Mouse (Mus musculus): Measurements from ENCODE around the gene Vezt. TPM values are rescaled to one million over a fixed set of nuclear protein-coding genes. Genes with fewer than 3 reads are reported as not detected.

The Vezt gene
- polyA plus RNA-seq, 1 experiment from 2014 or later = 70.2 TPM

GRCm38 (mm10) chr10:93950991-93951390, 84.6 kb downstream of the Vezt start:
- no peak overlapping the region for H3K4me3 ChIP-seq (ENCODE audit: low read depth, low read length)
- WGBS = 97% methylated on average over 3 of the region's 3 CpGs
- no peak for ATAC-seq
- no peak for DNase-seq (ENCODE audit: low spot score)
- H3K36me3 ChIP-seq (ENCODE audit: control insufficient read depth, insufficient read depth, low read length) = no peaks in the 10 kb centered on the region
- no peak overlapping the region for H3K9ac ChIP-seq (ENCODE audit: low read length)
- H3K9me3 ChIP-seq (replicated peaks; ENCODE audit: control insufficient read depth, low read length) = no peaks in the 10 kb centered on the region
- H3K27ac ChIP-seq (ENCODE audit: low read depth, low read length) = no peak overlapping the region
- H3K4me1 ChIP-seq (ENCODE audit: control insufficient read depth, insufficient read depth, low read length) = no peaks in the 10 kb centered on the region
- no peaks in the 10 kb centered on the region for H3K27me3 ChIP-seq (replicated peaks; ENCODE audit: control insufficient read depth, insufficient read depth, low read length)
- no peak overlapping the region for H3K4me2 ChIP-seq (ENCODE audit: low read length)

- no peak overlapping the region for H3K4me3 ChIP-seq (ENCODE audit: low read depth, low read length)
- H3K9ac ChIP-seq (ENCODE audit: low read length) = no peak overlapping the region
- no peaks in the 10 kb centered on the region for H3K9me3 ChIP-seq (replicated peaks; ENCODE audit: control insufficient read depth, low read length)
- no peak for ATAC-seq
- no peaks in the 10 kb centered on the region for H3K36me3 ChIP-seq (ENCODE audit: control insufficient read depth, insufficient read depth, low read length)
- H3K4me2 ChIP-seq (ENCODE audit: low read length) = no peak overlapping the region
- H3K27ac ChIP-seq (ENCODE audit: low read depth, low read length) = no peak overlapping the region
- H3K4me1 ChIP-seq (ENCODE audit: control insufficient read depth, insufficient read depth, low read length) = no peaks in the 10 kb centered on the region
- DNase-seq (ENCODE audit: low spot score) = no peak
- H3K27me3 ChIP-seq (replicated peaks; ENCODE audit: control insufficient read depth, insufficient read depth, low read length) = no peaks in the 10 kb centered on the region
- 94% methylated on average over 2 of the region's 2 CpGs for WGBS
Measured at GRCm38 (mm10) chr10:93949921-93950320, 85.7 kb downstream of the Vezt start.

GRCm38 (mm10) chr10:93945843-93946499, 89.6 kb downstream of the Vezt start:
- Histone ChIP-seq H3K9me3 (replicated peaks; ENCODE audit: control insufficient read depth, low read length) (no peaks in the 10 kb centered on the region), H3K27me3 (replicated peaks; ENCODE audit: control insufficient read depth, insufficient read depth, low read length) (no peaks in the 10 kb centered on the region), H3K27ac (ENCODE audit: low read depth, low read length) (no peak overlapping the region), H3K4me2 (ENCODE audit: low read length) (no peak overlapping the region), H3K36me3 (ENCODE audit: control insufficient read depth, insufficient read depth, low read length) (no peaks in the 10 kb centered on the region), H3K4me3 (ENCODE audit: low read depth, low read length) (no peak overlapping the region), H3K4me1 (ENCODE audit: control insufficient read depth, insufficient read depth, low read length) (no peaks in the 10 kb centered on the region), H3K9ac (ENCODE audit: low read length) (no peak overlapping the region)
- no peak for ATAC-seq
- no peak for DNase-seq (ENCODE audit: low spot score)
- WGBS = 84% methylated on average over 9 of the region's 9 CpGs

- WGBS = 56% methylated on average over 4 of the region's 4 CpGs
- H3K9ac ChIP-seq (ENCODE audit: low read length) = no peak overlapping the region
- H3K4me2 ChIP-seq (ENCODE audit: low read length) = no peak overlapping the region
- no peaks in the 10 kb centered on the region for H3K36me3 ChIP-seq (ENCODE audit: control insufficient read depth, insufficient read depth, low read length)
- no peaks in the 10 kb centered on the region for H3K4me1 ChIP-seq (ENCODE audit: control insufficient read depth, insufficient read depth, low read length)
- H3K27ac ChIP-seq (ENCODE audit: low read depth, low read length) = no peak overlapping the region
- no peak overlapping the region for H3K4me3 ChIP-seq (ENCODE audit: low read depth, low read length)
- DNase-seq (ENCODE audit: low spot score) = peak; percentile 66
- no peaks in the 10 kb centered on the region for H3K9me3 ChIP-seq (replicated peaks; ENCODE audit: control insufficient read depth, low read length)
- no peaks in the 10 kb centered on the region for H3K27me3 ChIP-seq (replicated peaks; ENCODE audit: control insufficient read depth, insufficient read depth, low read length)
- ATAC-seq = no peak
Measured at GRCm38 (mm10) chr10:93945364-93945763, 90.3 kb downstream of the Vezt start.

GRCm38 (mm10) chr10:93944241-93944640, 91.4 kb downstream of the Vezt start:
- Histone ChIP-seq H3K27ac (ENCODE audit: low read depth, low read length) (no peak overlapping the region), H3K4me3 (ENCODE audit: low read depth, low read length) (no peak overlapping the region), H3K9me3 (replicated peaks; ENCODE audit: control insufficient read depth, low read length) (no peaks in the 10 kb centered on the region), H3K36me3 (ENCODE audit: control insufficient read depth, insufficient read depth, low read length) (no peaks in the 10 kb centered on the region), H3K4me1 (ENCODE audit: control insufficient read depth, insufficient read depth, low read length) (no peaks in the 10 kb centered on the region), H3K4me2 (ENCODE audit: low read length) (no peak overlapping the region), H3K27me3 (replicated peaks; ENCODE audit: control insufficient read depth, insufficient read depth, low read length) (no peaks in the 10 kb centered on the region), H3K9ac (ENCODE audit: low read length) (no peak overlapping the region)
- ATAC-seq (no peak), DNase-seq (ENCODE audit: low spot score) (no peak)
- 55% methylated on average over 5 of the region's 5 CpGs for WGBS

GRCm38 (mm10) chr10:93940279-93940678, 95.3 kb downstream of the Vezt start:
- 85% methylated on average over 5 of the region's 5 CpGs for WGBS
- no peak overlapping the region for H3K9ac ChIP-seq (ENCODE audit: low read length)
- no peak overlapping the region for H3K27ac ChIP-seq (ENCODE audit: low read depth, low read length)
- no peaks in the 10 kb centered on the region for H3K36me3 ChIP-seq (ENCODE audit: control insufficient read depth, insufficient read depth, low read length)
- no peaks in the 10 kb centered on the region for H3K4me1 ChIP-seq (ENCODE audit: control insufficient read depth, insufficient read depth, low read length)
- no peak overlapping the region for H3K4me2 ChIP-seq (ENCODE audit: low read length)
- ATAC-seq (no peak), DNase-seq (ENCODE audit: low spot score) (no peak)
- no peaks in the 10 kb centered on the region for H3K27me3 ChIP-seq (replicated peaks; ENCODE audit: control insufficient read depth, insufficient read depth, low read length)
- no peak overlapping the region for H3K4me3 ChIP-seq (ENCODE audit: low read depth, low read length)
- H3K9me3 ChIP-seq (replicated peaks; ENCODE audit: control insufficient read depth, low read length) = no peaks in the 10 kb centered on the region

GRCm38 (mm10) chr10:93939676-93940075, 95.9 kb downstream of the Vezt start:
- no peaks in the 10 kb centered on the region for H3K36me3 ChIP-seq (ENCODE audit: control insufficient read depth, insufficient read depth, low read length)
- no peak overlapping the region for H3K4me2 ChIP-seq (ENCODE audit: low read length)
- WGBS = 54% methylated on average over 8 of the region's 8 CpGs
- no peaks in the 10 kb centered on the region for H3K27me3 ChIP-seq (replicated peaks; ENCODE audit: control insufficient read depth, insufficient read depth, low read length)
- no peak overlapping the region for H3K4me3 ChIP-seq (ENCODE audit: low read depth, low read length)
- no peaks in the 10 kb centered on the region for H3K9me3 ChIP-seq (replicated peaks; ENCODE audit: control insufficient read depth, low read length)
- ATAC-seq (no peak), DNase-seq (ENCODE audit: low spot score) (no peak)
- H3K4me1 ChIP-seq (ENCODE audit: control insufficient read depth, insufficient read depth, low read length) = no peaks in the 10 kb centered on the region
- H3K9ac ChIP-seq (ENCODE audit: low read length) = no peak overlapping the region
- no peak overlapping the region for H3K27ac ChIP-seq (ENCODE audit: low read depth, low read length)

GRCm38 (mm10) chr10:93938844-93939271, 96.8 kb downstream of the Vezt start:
- DNase-seq (ENCODE audit: low spot score) (peak; percentile 19), ATAC-seq (no peak)
- Histone ChIP-seq H3K27ac (ENCODE audit: low read depth, low read length) (no peak overlapping the region), H3K27me3 (replicated peaks; ENCODE audit: control insufficient read depth, insufficient read depth, low read length) (no peaks in the 10 kb centered on the region), H3K36me3 (ENCODE audit: control insufficient read depth, insufficient read depth, low read length) (no peaks in the 10 kb centered on the region), H3K9me3 (replicated peaks; ENCODE audit: control insufficient read depth, low read length) (no peaks in the 10 kb centered on the region), H3K4me2 (ENCODE audit: low read length) (no peak overlapping the region), H3K4me1 (ENCODE audit: control insufficient read depth, insufficient read depth, low read length) (no peaks in the 10 kb centered on the region; the same call in 1 of the 2 replicates), H3K4me3 (ENCODE audit: low read depth, low read length) (no peak overlapping the region), H3K9ac (ENCODE audit: low read length) (no peak overlapping the region)
- WGBS = 52% methylated on average over 20 of the region's 20 CpGs

GRCm38 (mm10) chr10:93933980-93934379, 101.6 kb downstream of the Vezt start:
- DNase-seq (ENCODE audit: low spot score) (peak; percentile 80), ATAC-seq (peak; percentile 85)
- H3K4me3 ChIP-seq (ENCODE audit: low read depth, low read length) = no peak overlapping the region
- H3K4me2 ChIP-seq (ENCODE audit: low read length) = no peak overlapping the region
- no peaks in the 10 kb centered on the region for H3K9me3 ChIP-seq (replicated peaks; ENCODE audit: control insufficient read depth, low read length)
- WGBS = 31% methylated on average over 9 of the region's 9 CpGs
- no peak overlapping the region for H3K27ac ChIP-seq (ENCODE audit: low read depth, low read length)
- no peaks in the 10 kb centered on the region for H3K27me3 ChIP-seq (replicated peaks; ENCODE audit: control insufficient read depth, insufficient read depth, low read length)
- H3K4me1 ChIP-seq (ENCODE audit: control insufficient read depth, insufficient read depth, low read length) = no peaks in the 10 kb centered on the region; the same call in 1 of the 2 replicates
- no peaks in the 10 kb centered on the region for H3K36me3 ChIP-seq (ENCODE audit: control insufficient read depth, insufficient read depth, low read length)
- H3K9ac ChIP-seq (ENCODE audit: low read length) = no peak overlapping the region
